Comparison of ENCODE assay signal across 8 mouse cellular contexts in the genomic region with DNA sequence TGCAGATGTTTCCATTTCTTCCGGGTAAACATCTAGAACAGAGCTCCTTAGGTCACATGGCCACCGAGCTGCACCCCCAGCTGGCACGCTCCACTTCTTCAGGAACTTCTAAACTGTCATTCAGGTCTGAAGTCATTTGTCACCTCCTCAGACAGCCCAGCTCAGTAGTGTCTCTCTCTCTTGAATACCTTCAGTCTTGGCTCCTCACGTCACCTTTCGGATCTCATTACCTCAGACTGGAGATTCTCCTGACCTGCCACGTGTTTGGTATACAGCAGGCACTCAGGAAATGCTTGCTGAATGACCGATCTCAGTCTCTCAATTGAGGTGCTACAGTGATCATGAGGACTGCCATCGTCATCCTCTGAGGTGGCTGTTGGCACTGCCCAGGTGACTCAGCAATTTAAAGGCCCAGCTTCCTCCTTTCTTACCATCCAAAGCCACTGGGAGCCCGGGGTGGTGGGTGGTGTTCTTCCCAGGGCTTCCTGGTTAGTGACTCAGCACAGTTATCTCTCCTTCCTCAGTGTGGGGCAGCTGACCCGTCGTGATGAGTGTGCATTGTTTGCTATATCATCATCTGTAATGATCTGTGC. TPM values are rescaled to one million over a fixed set of nuclear protein-coding genes. Genes with fewer than 3 reads are reported as not detected.
A peak's percentile ranks its signal among the peaks of the same experiment; 100 is the strongest.
DNase-seq lines count a peak whose midpoint lies in the region; ATAC-seq and TF ChIP-seq lines count a peak whose summit lies in the region.

No protein-coding gene starts in this region.

- no peak overlapping the region for H3K4me2 ChIP-seq in kidney, embryonic 15.5 days

- no peaks in the 10 kb centered on the region for H3K27me3 ChIP-seq in kidney, embryonic 15.5 days
- no peaks in the 10 kb centered on the region for H3K27me3 ChIP-seq in kidney, adult 2 months (replicated peaks; ENCODE audit: control insufficient read depth, insufficient read depth, low read length)

- H3K27ac ChIP-seq in kidney, embryonic 15.5 days = no peak overlapping the region
- H3K27ac ChIP-seq in kidney, adult 2 months (ENCODE audit: insufficient read depth, low read depth, low read length) = no peak overlapping the region

- peak; percentile 77; the same call in 1 of the 2 replicates for ATAC-seq in kidney, embryonic 15.5 days (replicated peaks; ENCODE audit: low FRiP score)
- peak; percentile 90 for ATAC-seq in common myeloid progenitor, adult 5-6 weeks (replicated peaks; ENCODE audit: low read depth, poor library complexity, severe bottlenecking)
- ATAC-seq in cerebellum, adult (ENCODE audit: insufficient number of reproducible peaks, low FRiP score, low TSS enrichment) = no peak
- no peak for ATAC-seq in inflammation-experienced regulatory T-cells, adult 6 months

- no peak overlapping the region for H3K4me3 ChIP-seq in kidney, embryonic 15.5 days (replicated peaks)
- H3K4me3 ChIP-seq in kidney, adult 2 months (ENCODE audit: insufficient read depth, low read depth, low read length) = no peak overlapping the region

- 72% methylated on average over 11 of the region's 11 CpGs for WGBS in kidney, embryonic 15.5 days
- whole genome bisulfite sequencing in kidney, adult 2 months = 74% methylated on average over 11 of the region's 11 CpGs

- no peaks in the 10 kb centered on the region for H3K36me3 ChIP-seq in kidney, embryonic 15.5 days
- no peaks in the 10 kb centered on the region for H3K36me3 ChIP-seq in kidney, adult 2 months (ENCODE audit: control insufficient read depth, insufficient read depth, low read length)

- TF ChIP-seq CTCF in kidney, adult 2 months (conservative IDR thresholded peaks at IDR 0.05; ENCODE audit: insufficient read depth, insufficient read length, low read depth, low read length) = no peak

- H3K4me1 ChIP-seq in kidney, embryonic 15.5 days = peaks cover 42% of the 10 kb centered on the region
- peaks cover under 1% of the 10 kb centered on the region; the same call in 1 of the 2 replicates for H3K4me1 ChIP-seq in kidney, adult 2 months (ENCODE audit: control insufficient read depth, insufficient read depth, low read length)

- no peaks in the 10 kb centered on the region for H3K9me3 ChIP-seq in kidney, embryonic 15.5 days (replicated peaks)

- DNase-seq in kidney, adult 2 months = no peak
- peak; percentile 22 for DNase-seq in lung, postnatal 10 days
- peak; percentile 69 for DNase-seq in thymus, postnatal 0 days (ENCODE audit: low spot score)
- no peak for DNase-seq in layer of hippocampus, adult 8-10 months (ENCODE audit: low spot score in 2 of 2)

- no peak overlapping the region for H3K9ac ChIP-seq in kidney, embryonic 15.5 days

- no peak for TF ChIP-seq POLR2A in kidney, adult 2 months (IDR thresholded peaks at IDR 0.05; ENCODE audit: low read depth, low read length)

RNA-seq across cellular contexts. Expression of a gene that starts 19.9 kb away (rescaled TPM):
- 33.8 and 35.3 TPM in 2 replicates for polyA plus RNA-seq in kidney, embryonic 15.5 days (2015; fragmentation: Nextera tagmentation; extraction: Ambion mirVana)
- polyA plus RNA-seq in kidney, adult 2 months (2012; rRNA removed) = 22.6 and 24.1 TPM in 2 replicates
- 21.4 and 21.9 TPM in 2 replicates for total RNA-seq in common myeloid progenitor, adult 5-6 weeks (2017)
- polyA plus RNA-seq in thymus, postnatal 0 days (2015; fragmentation: Nextera tagmentation; extraction: Ambion mirVana) = 32.4 and 32.8 TPM in 2 replicates
- polyA plus RNA-seq in inflammation-experienced regulatory T-cells, adult 6 months (2017; shearing (Covaris generic)) = 10 to 100 TPM; 18.4 to 21.9 (median 18.7) TPM
- total RNA-seq in layer of hippocampus, adult 8-10 months (2022) = 10 to 100 TPM; 35.9 to 39.4 (median 36.6) TPM

RNA-seq across cellular contexts. Expression of a gene that starts 43.6 kb away (rescaled TPM):
- 1.5 and 1.7 TPM in 2 replicates for polyA plus RNA-seq in kidney, embryonic 15.5 days (2015; fragmentation: Nextera tagmentation; extraction: Ambion mirVana)
- polyA plus RNA-seq in kidney, adult 2 months (2012; rRNA removed) = 8.1 and 8.5 TPM in 2 replicates
- 0.87 and 2.9 TPM in 2 replicates for total RNA-seq in common myeloid progenitor, adult 5-6 weeks (2017)
- polyA plus RNA-seq in thymus, postnatal 0 days (2015; fragmentation: Nextera tagmentation; extraction: Ambion mirVana) = 38.3 and 39.3 TPM in 2 replicates
- polyA plus RNA-seq in inflammation-experienced regulatory T-cells, adult 6 months (2017; shearing (Covaris generic)) = 10 to 100 TPM; 13.2 to 23.3 (median 16.7) TPM
- 10 to 100 TPM; 29.4 to 33.0 (median 30.4) TPM for total RNA-seq in layer of hippocampus, adult 8-10 months (2022)

Comparison
In these comparisons a context has a peak if more than half of its experiments do, and no peak if none do; other contexts are left out.
1. ATAC-seq: peak in kidney, embryonic 15.5 days (single experiment) and common myeloid progenitor, adult 5-6 weeks (single experiment); none in cerebellum, adult (single experiment) and inflammation-experienced regulatory T-cells, adult 6 months (single experiment).
2. DNase-seq: peak in lung, postnatal 10 days (single experiment) and thymus, postnatal 0 days (single experiment); none in kidney, adult 2 months (single experiment) and layer of hippocampus, adult 8-10 months (0 of 2).